ENCODE assay signal across 12 mouse cellular contexts in genomic region chr4:21665961-21666360, GRCm38 (mm10). TPM values are rescaled to one million over a fixed set of nuclear protein-coding genes. Genes with fewer than 3 reads are reported as not detected.
DNase-seq lines count a peak whose midpoint lies in the region; ATAC-seq and TF ChIP-seq lines count a peak whose summit lies in the region.
"Had no signal": no experiment of that assay in that cellular context is flagged by ENCODE, and none has a peak within 500 bp of the region (broad histone marks: within the 10 kb centered on the region; RNA-seq: fewer than 3 reads in every experiment).

No protein-coding gene starts in this region.

- no peak for ATAC-seq in heart, embryonic 14.5 days (ENCODE audit: insufficient number of reproducible peaks, insufficient read depth, low FRiP score, low read depth)
- peak; percentile 79 for ATAC-seq in midbrain, postnatal 0 days (ENCODE audit: low FRiP score)
- ATAC-seq in activated CD4-positive, CD25-positive, alpha-beta regulatory T cell, adult 4 months, result no peak
- ATAC-seq: Patski had no signal

- no peak for TF ChIP-seq CTCF in midbrain, postnatal 0 days (IDR thresholded peaks at IDR 0.05)

- 0 out of 4 replicates have a peak, but pooled peaks cover 0 to 2% of the 10 kb centered on the region in 2 experiments for H3K4me1 ChIP-seq in heart, embryonic 14.5 days (ENCODE audit: control insufficient read depth in 2 of 2, insufficient read depth in 2 of 2, low read length in 2 of 2)
- no peaks in the 10 kb centered on the region for H3K4me1 ChIP-seq in midbrain, postnatal 0 days (ENCODE audit: insufficient read depth, low read length)
- H3K4me1 ChIP-seq: neural tube, embryonic 13.5 days had no signal

- H3K4me2 ChIP-seq in heart, embryonic 14.5 days (ENCODE audit: low read length), result peak overlapping the region; percentile 40
- no peak overlapping the region for H3K4me2 ChIP-seq in midbrain, postnatal 0 days (ENCODE audit: low read depth, low read length, poor library complexity, severe bottlenecking)
- H3K4me2 ChIP-seq: lung, embryonic 14.5 days; neural tube, embryonic 13.5 days had no signal

- no peak overlapping the region for H3K27ac ChIP-seq in heart, embryonic 14.5 days (replicated peaks in 1 of 2; ENCODE audit: control insufficient read depth in 1 of 2, insufficient read depth in 1 of 2, low read depth in 2 of 2, low read length in 2 of 2)
- H3K27ac ChIP-seq in midbrain, postnatal 0 days (ENCODE audit: low read depth, low read length), result no peak overlapping the region
- H3K27ac ChIP-seq: left cerebral cortex, adult 2 months; neural tube, embryonic 13.5 days had no signal

- H3K9me3 ChIP-seq in heart, embryonic 14.5 days (ENCODE audit: control insufficient read depth, low read length), result no peaks in the 10 kb centered on the region
- no peaks in the 10 kb centered on the region for H3K9me3 ChIP-seq in midbrain, postnatal 0 days (ENCODE audit: low read length)
- H3K9me3 ChIP-seq: neural tube, embryonic 13.5 days had no signal

- no peaks in the 10 kb centered on the region for H3K36me3 ChIP-seq in heart, embryonic 14.5 days (ENCODE audit: control insufficient read depth, insufficient read depth, low read length)
- H3K36me3 ChIP-seq in midbrain, postnatal 0 days (ENCODE audit: insufficient read depth, low read length), result no peaks in the 10 kb centered on the region
- H3K36me3 ChIP-seq: neural tube, embryonic 13.5 days had no signal

- DNase-seq in cerebellum, postnatal 10 days, result peak; percentile 92 to 96
- no peak for DNase-seq in cerebellum, adult 11-12 months
- DNase-seq in left cerebral cortex, adult 11 months (ENCODE audit: low spot score), result peak; percentile 8
- DNase-seq in left cerebral cortex, adult 18-20 months (ENCODE audit: low spot score in 2 of 2), result no peak
- peak; percentile 88 for DNase-seq in midbrain, postnatal 0 days (ENCODE audit: low spot score)
- no peak for DNase-seq in adrenal gland, postnatal 4 days (ENCODE audit: low spot score in 2 of 2)
- DNase-seq: lung, embryonic 14.5 days had no signal

- peaks cover 11% of the 10 kb centered on the region for H3K27me3 ChIP-seq in heart, embryonic 14.5 days (ENCODE audit: control insufficient read depth, insufficient read depth, low read length)
- peaks cover 11% of the 10 kb centered on the region for H3K27me3 ChIP-seq in midbrain, postnatal 0 days (ENCODE audit: insufficient read depth, low read length)

- no peak overlapping the region for H3K9ac ChIP-seq in heart, embryonic 14.5 days (ENCODE audit: low read length)
- H3K9ac ChIP-seq in midbrain, postnatal 0 days (replicated peaks; ENCODE audit: low read length, poor library complexity, severe bottlenecking), result no peak overlapping the region
- H3K9ac ChIP-seq: lung, embryonic 14.5 days; neural tube, embryonic 13.5 days had no signal

- 2% methylated on average over 5 of the region's 5 CpGs for WGBS in heart, embryonic 14.5 days
- WGBS in midbrain, postnatal 0 days, result 15% methylated on average over 5 of the region's 5 CpGs

- no peak overlapping the region for H3K4me3 ChIP-seq in heart, embryonic 14.5 days (ENCODE audit: control insufficient read depth in 1 of 2, insufficient read depth in 1 of 2, low read depth in 1 of 2, low read length in 2 of 2)
- H3K4me3 ChIP-seq in midbrain, postnatal 0 days (ENCODE audit: low read depth, low read length), result no peak overlapping the region
- H3K4me3 ChIP-seq: left cerebral cortex, adult 2 months; neural tube, embryonic 13.5 days had no signal

RNA-seq across cellular contexts. Expression of gene Prdm13, which starts 19.8 kb away (rescaled TPM):
- not detected for total RNA-seq in left cerebral cortex, adult 18-20 months (2021)
- polyA plus RNA-seq in heart, embryonic 14.5 days (2014; fragmentation: Nextera tagmentation; extraction: Ambion mirVana), result not detected in 2 replicates
- total RNA-seq in midbrain, postnatal 0 days (2014; rRNA removed), result 0.76 and 2.7 TPM in 2 replicates
- polyA plus RNA-seq in midbrain, postnatal 0 days (2015; fragmentation: Nextera tagmentation; extraction: Ambion mirVana), result 0.26 and 0.29 TPM in 2 replicates
- total RNA-seq in adrenal gland, postnatal 4 days (2021), result not detected
- not detected for polyA plus RNA-seq in activated CD4-positive, CD25-positive, alpha-beta regulatory T cell, adult 4 months (2017; shearing (Covaris generic))
- total RNA-seq: left cerebral cortex, adult 2 months had no signal
- polyA plus RNA-seq: lung, embryonic 14.5 days; Patski had no signal

Comparison
In these comparisons a context has a peak if more than half of its experiments do, and no peak if none do; other contexts are left out.
1. DNase-seq: peak in cerebellum, postnatal 10 days (2 of 2), left cerebral cortex, adult 11 months (single experiment) and midbrain, postnatal 0 days (single experiment); none in cerebellum, adult 11-12 months (single experiment), left cerebral cortex, adult 18-20 months (0 of 2) and adrenal gland, postnatal 4 days (0 of 2).